Mouse (Mus musculus): ENCODE data around the gene Rcn3. TPM values are rescaled to one million over a fixed set of nuclear protein-coding genes. Genes with fewer than 3 reads are reported as not detected.
"Not testable (repeated sequence)": the region's sequence is repeated elsewhere in the genome, so short reads cannot be mapped to it uniquely, and the experiment has no call there.

Rcn3 gene
- polyA plus RNA-seq, 1 experiment: 13.1 TPM

DNA sequence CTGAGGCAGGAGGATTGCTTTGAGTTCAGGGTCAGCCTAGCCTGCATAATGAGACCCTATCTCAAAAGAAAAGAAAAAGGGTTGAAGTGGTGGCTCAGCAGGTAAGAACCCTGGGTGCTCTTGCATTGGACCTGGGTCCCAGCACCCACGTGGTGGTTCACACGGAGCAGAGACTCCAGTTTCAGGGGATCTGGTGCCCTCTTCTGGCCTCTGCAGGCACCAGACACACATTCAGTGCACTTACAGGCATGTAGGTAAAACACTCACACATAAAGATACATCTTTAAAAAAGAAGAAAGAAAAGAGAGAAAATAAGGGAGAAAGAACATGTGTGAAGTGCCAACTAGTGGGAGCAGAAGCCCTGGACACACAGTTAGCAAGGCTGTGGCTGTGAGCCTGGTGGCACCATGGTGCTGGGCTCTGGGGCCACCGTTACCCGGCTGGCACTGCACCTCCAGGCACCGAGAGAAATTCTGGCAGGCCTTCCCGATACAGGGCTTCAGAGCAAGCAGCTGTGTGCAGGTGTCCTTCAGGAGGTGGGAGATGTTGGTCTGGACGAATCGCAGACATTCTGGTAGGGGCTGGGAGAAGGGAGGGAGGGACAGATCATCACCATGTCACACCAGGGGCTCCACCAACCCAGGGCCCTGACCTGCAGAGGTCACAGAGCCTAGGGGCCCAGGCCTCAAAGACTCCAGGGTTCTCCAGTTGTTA is 41.6 kb upstream of the Rcn3 start:
- Histone ChIP-seq H3K4me1 (ENCODE audit: control insufficient read depth, insufficient read depth, low read length) (no peaks in the 10 kb centered on the region), H3K4me3 (ENCODE audit: insufficient read depth, low read length) (no peak overlapping the region), H3K27ac (ENCODE audit: insufficient read depth, low read length) (no peak overlapping the region)
- TF ChIP-seq CTCF (IDR thresholded peaks at IDR 0.05; ENCODE audit: extremely low read depth, insufficient read depth, low read length) (no peak), POLR2A (IDR thresholded peaks at IDR 0.05; ENCODE audit: extremely low read depth, insufficient read depth, low read length) (no peak)

DNA sequence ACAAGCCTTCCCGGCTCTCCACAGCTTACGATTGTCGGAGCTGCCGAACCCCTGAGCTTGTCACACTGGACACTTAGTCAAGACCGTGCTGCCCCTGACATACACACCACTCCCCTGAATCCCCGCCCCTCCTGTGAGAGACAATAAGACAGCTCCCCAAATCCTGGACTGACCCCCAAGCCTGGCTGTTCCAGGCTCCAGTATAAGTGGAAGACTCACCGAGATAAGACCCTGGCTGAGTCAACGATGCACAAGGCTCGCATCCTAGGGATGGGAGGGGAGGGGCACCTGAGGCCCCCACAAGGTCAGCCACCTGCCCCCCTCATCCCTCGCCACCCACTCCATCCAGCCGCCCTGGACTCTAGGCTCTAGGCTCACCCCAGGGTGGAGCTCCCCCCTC is 39.8 kb upstream of the Rcn3 start:
- TF ChIP-seq POLR2A (IDR thresholded peaks at IDR 0.05; ENCODE audit: extremely low read depth, insufficient read depth, low read length): no peak
- TF ChIP-seq CTCF (IDR thresholded peaks at IDR 0.05; ENCODE audit: extremely low read depth, insufficient read depth, low read length): no peak
- H3K4me1 ChIP-seq (ENCODE audit: control insufficient read depth, insufficient read depth, low read length): no peaks in the 10 kb centered on the region
- H3K4me3 ChIP-seq (ENCODE audit: insufficient read depth, low read length): no peak overlapping the region
- H3K27ac ChIP-seq (ENCODE audit: insufficient read depth, low read length): no peak overlapping the region

DNA sequence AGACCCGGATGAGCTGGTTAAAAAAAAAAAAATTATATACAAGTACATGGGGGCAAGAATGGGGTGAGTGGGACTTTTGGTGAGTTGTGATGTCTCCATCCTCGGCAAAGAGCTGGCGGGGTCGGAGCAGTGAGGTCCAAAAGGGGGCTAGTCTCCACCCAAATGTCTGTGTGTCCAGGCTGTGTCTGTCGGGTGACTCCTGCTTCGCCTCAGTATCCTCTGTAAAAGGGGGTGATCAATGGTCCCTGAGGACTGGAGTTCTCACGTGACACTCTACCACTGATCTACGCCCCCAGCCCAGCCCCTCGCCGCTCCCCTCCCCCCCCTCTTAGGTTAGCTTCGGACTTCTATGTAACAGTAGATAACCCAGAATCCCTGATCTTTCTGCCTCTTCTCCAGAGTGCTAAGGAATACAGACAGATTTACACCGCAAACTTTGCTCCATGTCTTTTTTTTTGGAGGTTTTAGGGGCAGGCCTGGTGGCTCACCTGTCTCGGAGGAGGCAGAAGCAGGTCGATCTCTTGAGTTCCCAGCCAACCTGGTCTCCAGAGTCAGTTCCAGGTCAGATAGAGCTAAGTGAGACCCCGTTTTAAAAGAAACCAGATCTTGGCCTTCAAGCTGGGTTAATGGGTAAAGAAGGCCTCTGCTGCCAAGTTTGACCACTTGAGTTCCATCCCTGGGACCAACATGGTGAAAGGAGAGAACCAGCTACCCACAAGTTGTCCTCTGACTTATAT is 37.9 kb upstream of the Rcn3 start:
- Histone ChIP-seq H3K4me1 (ENCODE audit: control insufficient read depth, insufficient read depth, low read length) (no peaks in the 10 kb centered on the region), H3K27ac (ENCODE audit: insufficient read depth, low read length) (no peak overlapping the region), H3K4me3 (ENCODE audit: insufficient read depth, low read length) (peak overlapping the region; percentile 78; the same call in 1 of the 2 replicates)
- TF ChIP-seq CTCF (IDR thresholded peaks at IDR 0.05; ENCODE audit: extremely low read depth, insufficient read depth, low read length) (no peak), POLR2A (IDR thresholded peaks at IDR 0.05; ENCODE audit: extremely low read depth, insufficient read depth, low read length) (no peak)

DNA sequence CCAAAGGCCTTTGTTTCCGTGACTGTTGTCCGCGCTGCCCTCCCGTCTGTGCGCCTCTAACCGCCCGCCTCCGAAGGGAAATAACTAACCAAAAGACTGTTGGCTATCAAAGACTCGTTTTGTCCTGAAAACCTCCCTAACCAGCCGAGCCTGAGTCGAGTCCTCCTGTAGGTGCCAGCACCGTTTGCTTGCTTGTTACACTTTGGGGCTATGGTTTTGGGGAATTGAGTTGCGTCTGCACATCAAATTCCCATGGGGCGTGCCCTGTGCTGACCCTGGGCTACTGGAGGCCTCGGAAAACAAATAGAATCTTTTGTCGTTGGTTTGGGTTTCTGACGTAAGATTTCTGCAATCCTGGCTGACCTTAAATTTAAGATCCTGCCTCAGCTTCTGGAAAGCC is 37.3 kb upstream of the Rcn3 start:
- H3K4me3 ChIP-seq (ENCODE audit: insufficient read depth, low read length): peak overlapping the region; percentile 78
- H3K4me1 ChIP-seq (ENCODE audit: control insufficient read depth, insufficient read depth, low read length): no peaks in the 10 kb centered on the region
- no peak for TF ChIP-seq CTCF (IDR thresholded peaks at IDR 0.05; ENCODE audit: extremely low read depth, insufficient read depth, low read length)
- no peak for TF ChIP-seq POLR2A (IDR thresholded peaks at IDR 0.05; ENCODE audit: extremely low read depth, insufficient read depth, low read length)
- peak overlapping the region; percentile 68 for H3K27ac ChIP-seq (ENCODE audit: insufficient read depth, low read length)

DNA sequence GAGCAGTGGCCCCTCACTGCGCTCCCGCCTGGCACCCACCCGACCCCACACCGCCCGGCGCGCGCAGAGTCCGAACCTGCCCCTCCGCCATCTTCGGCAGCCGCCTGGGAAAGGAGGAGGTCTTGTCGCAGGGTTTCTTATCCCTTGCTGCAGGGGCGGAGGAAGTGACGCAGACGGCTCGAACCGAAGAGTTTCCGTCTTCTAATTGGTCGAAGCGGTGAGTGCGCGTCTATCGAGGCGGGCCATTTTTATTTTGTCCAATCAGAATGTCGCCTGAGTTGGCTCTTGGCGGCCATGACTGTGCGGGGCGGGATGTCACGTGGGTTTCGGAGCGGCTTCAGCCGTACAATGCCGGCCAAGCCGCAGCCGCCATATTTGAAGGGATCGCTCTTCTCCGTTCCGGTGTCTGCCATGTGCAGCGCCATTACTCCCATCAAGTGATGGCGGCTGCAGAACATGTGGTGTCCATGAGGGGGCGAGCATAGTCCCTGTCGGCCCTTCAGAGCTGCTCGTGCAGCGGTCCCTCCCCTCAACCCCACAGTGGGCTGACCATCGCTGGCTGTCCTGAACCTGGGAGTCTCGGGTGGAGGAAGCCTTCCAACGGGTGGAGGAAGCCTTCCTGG is 36.7 kb upstream of the Rcn3 start, which contains the start of gene Rpl13a:
Rpl13a (minus strand) TSS at position 138 of the 623 bp plus-strand sequence.
- Histone ChIP-seq H3K4me1 (ENCODE audit: control insufficient read depth, insufficient read depth, low read length) (no peaks in the 10 kb centered on the region), H3K27ac (ENCODE audit: insufficient read depth, low read length) (peak within 1 kb of the TSS; percentile 75)

DNA sequence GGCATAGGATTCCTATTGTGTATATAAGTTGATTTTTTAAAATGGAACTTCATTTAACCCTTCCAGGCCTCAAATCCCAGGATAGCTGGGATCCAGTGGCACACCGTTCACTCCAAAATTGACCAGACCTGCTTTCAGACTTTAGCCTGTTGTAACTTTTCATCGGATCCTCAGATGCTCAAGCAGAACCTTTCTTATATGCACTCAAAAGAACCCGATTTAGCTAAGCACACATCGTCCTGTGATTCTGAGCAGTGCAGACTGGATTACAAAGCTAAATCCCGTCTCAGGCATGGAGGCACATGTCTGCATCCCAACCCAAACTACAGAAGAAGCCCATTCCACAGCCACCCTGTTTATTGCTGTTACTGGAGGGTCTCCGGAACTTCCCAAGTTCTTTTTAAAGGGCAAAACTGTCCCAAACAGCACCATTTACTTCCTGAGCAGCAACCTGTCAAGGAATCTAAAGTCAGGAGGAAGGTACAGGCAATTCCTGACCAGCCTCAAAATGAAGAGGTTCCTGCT is 35.7 kb upstream of the Rcn3 start:
- Histone ChIP-seq H3K4me3 (ENCODE audit: insufficient read depth, low read length) (peak overlapping the region; percentile 78), H3K4me1 (ENCODE audit: control insufficient read depth, insufficient read depth, low read length) (0 out of 2 replicates have a peak, but pooled peaks cover 2% of the 10 kb centered on the region), H3K27ac (ENCODE audit: insufficient read depth, low read length) (no peak overlapping the region)
- TF ChIP-seq CTCF (IDR thresholded peaks at IDR 0.05; ENCODE audit: extremely low read depth, insufficient read depth, low read length) (no peak), POLR2A (IDR thresholded peaks at IDR 0.05; ENCODE audit: extremely low read depth, insufficient read depth, low read length) (no peak)

More for the DNA sequence above, 36.7 kb upstream of the Rcn3 start, which contains the start of gene Rpl13a:
- TF ChIP-seq CTCF (IDR thresholded peaks at IDR 0.05; ENCODE audit: extremely low read depth, insufficient read depth, low read length) (peak; percentile 57), POLR2A (IDR thresholded peaks at IDR 0.05; ENCODE audit: extremely low read depth, insufficient read depth, low read length) (peak; percentile 96)
- H3K4me3 ChIP-seq (ENCODE audit: insufficient read depth, low read length): peak within 1 kb of the TSS; percentile 78

DNA sequence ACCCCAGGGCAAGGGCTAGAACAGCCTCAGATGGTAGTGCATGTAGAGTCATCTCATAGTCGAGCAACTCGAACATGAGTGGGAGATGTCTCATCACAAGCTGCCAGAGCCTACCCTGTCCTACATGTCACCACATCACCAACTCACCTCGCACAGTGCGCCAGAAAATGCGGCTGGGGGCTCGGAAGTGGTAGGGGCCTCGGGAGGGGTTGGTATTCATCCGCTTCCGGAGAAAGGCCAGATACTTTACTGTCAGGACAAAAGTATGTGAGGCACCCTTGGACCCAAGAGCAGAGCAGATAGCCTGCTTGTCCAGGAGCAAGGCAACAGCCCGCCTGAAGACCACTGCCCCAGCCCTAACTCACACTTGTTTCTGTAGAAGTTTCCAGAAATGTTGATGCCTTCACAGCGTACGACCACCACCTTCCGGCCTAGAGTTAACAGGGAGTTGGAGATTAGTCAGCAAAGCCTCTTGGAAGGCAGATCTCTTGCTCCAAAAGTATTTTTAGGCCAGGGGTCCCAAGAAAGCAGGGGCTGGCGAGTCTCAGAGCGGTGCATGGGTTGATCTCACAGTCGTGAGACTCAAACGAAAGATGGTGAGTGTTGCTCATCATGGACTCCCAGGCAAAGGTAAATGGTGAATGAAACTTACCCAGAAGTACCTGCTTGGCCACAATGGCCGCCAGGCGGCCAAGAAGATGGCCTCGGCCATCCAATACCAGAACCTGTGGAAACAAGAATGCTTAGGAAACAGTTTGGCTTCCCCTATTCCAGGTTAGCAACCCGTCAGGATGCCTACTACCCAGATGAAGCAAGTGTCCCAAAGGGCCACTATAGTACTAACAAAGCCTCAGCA is 35.1 kb upstream of the Rcn3 start:
- TF ChIP-seq POLR2A (IDR thresholded peaks at IDR 0.05; ENCODE audit: extremely low read depth, insufficient read depth, low read length): no peak
- no peak for TF ChIP-seq CTCF (IDR thresholded peaks at IDR 0.05; ENCODE audit: extremely low read depth, insufficient read depth, low read length)
- Histone ChIP-seq H3K27ac (ENCODE audit: insufficient read depth, low read length) (no peak overlapping the region), H3K4me1 (ENCODE audit: control insufficient read depth, insufficient read depth, low read length) (0 out of 2 replicates have a peak, but pooled peaks cover 2% of the 10 kb centered on the region), H3K4me3 (ENCODE audit: insufficient read depth, low read length) (peak overlapping the region; percentile 78; the same call in 1 of the 2 replicates)

DNA sequence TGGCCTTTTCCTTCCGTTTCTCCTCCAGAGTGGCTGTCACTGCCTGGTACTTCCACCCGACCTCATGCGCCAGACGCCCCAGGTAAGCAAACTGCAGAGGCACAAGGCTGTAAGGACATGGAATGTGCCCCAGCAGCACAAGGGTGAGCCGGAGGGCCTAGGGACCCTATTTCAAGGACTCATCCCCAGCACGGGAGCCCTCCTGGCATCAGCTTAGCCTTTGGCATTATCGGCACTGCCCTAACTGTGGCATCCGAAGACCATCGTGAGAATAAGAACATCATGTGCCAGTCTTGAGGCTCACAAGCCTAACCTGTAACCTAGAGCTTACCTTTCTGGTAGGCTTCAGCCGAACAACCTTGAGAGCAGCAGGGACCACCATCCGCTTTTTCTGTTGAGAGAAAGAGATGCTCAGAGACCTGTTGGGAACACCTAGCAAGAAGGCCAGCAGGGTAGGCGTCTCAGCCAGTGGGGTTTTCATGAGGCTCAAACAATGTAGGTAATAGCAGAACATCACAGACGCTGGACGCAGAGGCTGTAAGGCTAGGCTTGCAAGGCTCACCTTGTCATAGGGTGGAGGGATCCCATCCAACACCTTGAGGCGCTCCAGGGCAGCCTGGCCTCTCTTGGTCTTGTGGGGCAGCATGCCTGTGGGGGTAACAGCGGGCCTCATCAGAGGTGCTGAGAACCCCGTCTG is 34.3 kb upstream of the Rcn3 start:
- H3K4me1 ChIP-seq (ENCODE audit: control insufficient read depth, insufficient read depth, low read length): 0 out of 2 replicates have a peak, but pooled peaks cover 2% of the 10 kb centered on the region
- H3K4me3 ChIP-seq (ENCODE audit: insufficient read depth, low read length): no peak overlapping the region
- no peak overlapping the region for H3K27ac ChIP-seq (ENCODE audit: insufficient read depth, low read length)
- TF ChIP-seq POLR2A (IDR thresholded peaks at IDR 0.05; ENCODE audit: extremely low read depth, insufficient read depth, low read length) (no peak), CTCF (IDR thresholded peaks at IDR 0.05; ENCODE audit: extremely low read depth, insufficient read depth, low read length) (no peak)

DNA sequence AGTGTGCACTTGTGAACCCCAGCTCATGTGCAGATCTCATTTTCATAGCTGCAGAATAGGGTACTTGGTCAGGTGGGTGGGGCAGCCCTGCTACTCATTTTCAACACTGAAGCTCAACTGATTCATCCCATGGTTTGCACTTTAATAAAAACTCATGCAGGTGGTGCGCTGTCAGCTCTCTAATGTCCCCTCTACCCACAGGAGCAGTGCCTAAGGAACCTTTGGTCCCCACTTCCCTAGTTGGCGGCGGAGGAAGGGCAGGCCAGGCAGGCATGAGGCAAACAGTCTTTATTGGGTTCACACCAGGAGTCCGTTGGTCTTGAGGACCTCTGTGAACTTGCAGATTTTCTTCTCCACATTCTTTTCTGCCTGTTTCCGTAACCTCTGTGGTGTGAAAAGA is 33.6 kb upstream of the Rcn3 start:
- not testable (repeated sequence) for H3K4me1 ChIP-seq (ENCODE audit: control insufficient read depth, insufficient read depth, low read length); H3K27ac ChIP-seq (ENCODE audit: insufficient read depth, low read length); H3K4me3 ChIP-seq (ENCODE audit: insufficient read depth, low read length)

All from cortical plate, adult 2 months (tissue).